Mouse (Mus musculus) brain, embryonic 14.5 days (tissue): ENCODE data around the gene Rsg1.

Experiments used
- CTCF ChIP-seq: fragments of 200-500 bp; IDR thresholded peaks from 2 replicates; pipeline ENCODE4 v1.5.1; 2012; ENCODE audit warnings: inconsistent platforms, mild to moderate bottlenecking, moderate library complexity, borderline replicate concordance; ENCODE audit not compliant: insufficient read depth, insufficient read length; ENCODE audit errors: extremely low read depth
- POLR2A ChIP-seq: fragments of 200-500 bp; IDR thresholded peaks from 2 replicates; pipeline ENCODE4 v1.6.1; 2012; ENCODE audit warnings: mild to moderate bottlenecking, inconsistent platforms, borderline replicate concordance; ENCODE audit not compliant: poor library complexity, insufficient read depth, insufficient read length, severe bottlenecking; ENCODE audit errors: extremely low read depth

- TF ChIP-seq CTCF (no peak), POLR2A (no peak)
Measured at GRCm38 (mm10) chr4:141246089-141246997, 32.6 kb downstream of the Rsg1 start.
